Mouse (Mus musculus) liver, adult 2 months (tissue): ENCODE measurements around the gene Hydin.

ENCODE experiments used
- CTCF ChIP-seq: fragments of 200-500 bp; IDR thresholded peaks from 2 replicates; pipeline ENCODE4 v1.5.1; 2011; ENCODE audit warnings: low read depth, low read length, control low read depth
- POLR2A ChIP-seq: fragments of 200-500 bp; IDR thresholded peaks from 2 replicates; pipeline ENCODE4 v1.6.1; 2011; ENCODE audit warnings: low read length, control low read depth; ENCODE audit not compliant: insufficient read depth; ENCODE audit errors: extremely low read depth

GRCm38 (mm10) chr8:110631201-110631600 is 364.4 kb downstream of the Hydin start:
- TF ChIP-seq CTCF: no peak
- TF ChIP-seq POLR2A: no peak
